Mouse (Mus musculus): ENCODE measurements at regions not wholly inside any gene's neighbourhood (a gene's known extent, or its start where the extent isn't known, plus 50 kb on each side); places are given as distances from the start of the nearest gene placed in this dataset.

GRCm38 (mm10) chr6:110120406-110120805 is 525.0 kb upstream of the Grm7 start:
- no peak for DNase-seq

- DNase-seq: no peak
Observed at GRCm38 (mm10) chr6:110132271-110132670, 513.1 kb upstream of the Grm7 start.

DNA sequence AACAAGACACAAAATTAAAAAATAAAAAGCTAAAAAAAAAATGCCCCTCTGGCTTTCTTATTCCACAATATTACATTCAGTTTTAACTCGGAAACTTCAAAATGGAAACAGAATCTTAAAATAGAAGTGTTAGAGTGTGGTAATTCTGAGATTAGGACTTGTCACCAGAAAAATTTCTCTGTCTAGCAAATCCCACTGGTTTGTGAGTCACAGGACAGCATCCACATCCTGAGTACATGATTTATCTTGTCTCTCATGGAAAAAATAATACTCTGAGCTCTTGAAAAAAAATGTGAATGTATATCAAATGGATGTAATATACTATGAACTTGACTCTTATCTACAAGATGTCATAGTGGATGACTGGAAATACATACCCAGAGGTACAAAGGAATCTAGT is 511.8 kb upstream of the Grm7 start:
- no peak for DNase-seq

- peak; percentile 69 for DNase-seq
Observed at GRCm38 (mm10) chr6:110137043-110137650, 508.2 kb upstream of the Grm7 start.

- DNase-seq: no peak
Observed at GRCm38 (mm10) chr6:110139396-110139795, 506.0 kb upstream of the Grm7 start.

DNA sequence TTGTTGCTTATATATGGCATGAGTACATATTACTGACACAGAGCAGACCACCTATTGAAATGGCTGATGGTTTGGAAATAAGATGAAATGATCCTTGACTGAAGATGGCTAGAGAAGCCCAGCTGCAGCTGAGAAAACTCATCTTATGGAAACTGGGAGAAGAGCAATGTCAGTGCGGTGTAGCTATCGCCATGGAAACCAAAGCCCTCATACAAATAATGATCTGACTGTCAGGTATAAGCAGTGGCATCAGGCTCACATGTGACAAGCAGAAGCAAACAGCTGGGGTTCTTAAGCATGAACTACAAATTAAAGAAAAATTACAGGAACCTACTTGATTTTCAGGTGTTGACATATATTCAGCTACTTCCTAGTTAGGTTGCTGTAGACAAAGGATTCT is 476.8 kb upstream of the Grm7 start:
- DNase-seq: no peak

DNA sequence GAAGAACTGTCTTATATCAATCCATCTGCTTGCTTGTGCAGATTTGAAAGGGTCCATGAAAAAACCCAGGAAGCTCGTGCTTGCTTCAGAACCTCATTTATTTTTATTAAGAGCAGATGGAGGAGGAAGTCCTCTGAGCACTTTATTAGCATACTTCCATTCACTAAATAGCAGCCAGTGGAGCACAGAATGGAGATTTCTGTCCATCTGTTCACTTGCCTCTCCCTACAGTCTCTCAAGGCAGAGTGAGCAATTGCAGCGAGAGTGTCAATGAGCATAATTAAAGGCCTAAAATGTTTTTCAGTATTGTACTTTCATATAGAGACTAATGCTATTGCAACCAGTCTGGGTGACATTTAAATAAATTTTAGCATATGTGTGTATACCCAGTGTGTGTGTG is 439.4 kb upstream of the Grm7 start:
- peak; percentile 65 for DNase-seq

- DNase-seq: no peak
Observed at GRCm38 (mm10) chr6:110208822-110209221, 436.6 kb upstream of the Grm7 start.

- DNase-seq: no peak
Observed at GRCm38 (mm10) chr6:110247490-110247889, 397.9 kb upstream of the Grm7 start.

DNA sequence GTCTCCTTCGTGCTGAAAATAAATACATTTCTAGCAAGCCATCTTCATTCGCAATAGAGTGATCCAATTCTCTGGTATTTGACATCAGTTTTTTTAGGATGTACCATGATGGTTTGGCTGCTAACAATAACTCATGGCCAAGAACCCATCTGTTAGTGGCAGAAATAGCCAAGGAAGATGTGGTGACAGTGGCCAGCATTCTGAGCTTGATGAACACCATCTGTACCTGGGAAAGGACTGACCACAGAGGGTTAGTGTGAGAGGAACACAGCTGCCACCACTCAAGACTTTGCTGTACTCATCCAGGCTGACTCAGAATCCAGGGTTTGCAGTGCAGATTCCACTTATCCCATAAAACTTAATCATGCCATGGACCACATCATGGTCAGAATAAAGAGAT is 348.8 kb upstream of the Grm7 start:
- DNase-seq: no peak
